Comparison of ENCODE assay signal across 9 mouse cellular contexts in genomic region chr2:73263794-73264610, GRCm38 (mm10). TPM values are rescaled to one million over a fixed set of nuclear protein-coding genes. Genes with fewer than 3 reads are reported as not detected.
DNase-seq lines count a peak whose midpoint lies in the region; ATAC-seq and TF ChIP-seq lines count a peak whose summit lies in the region.
"Had no signal": no experiment of that assay in that cellular context is flagged by ENCODE, and none has a peak within 500 bp of the region (broad histone marks: within the 10 kb centered on the region; RNA-seq: fewer than 3 reads in every experiment).

No protein-coding gene starts in this region.

- H3K36me3 ChIP-seq in forebrain, embryonic 11.5 days (ENCODE audit: control insufficient read depth, insufficient read depth, low read length), result no peaks in the 10 kb centered on the region
- no peaks in the 10 kb centered on the region for H3K36me3 ChIP-seq in limb, embryonic 10.5 days
- no peaks in the 10 kb centered on the region for H3K36me3 ChIP-seq in neural tube, embryonic 15.5 days

- H3K4me3 ChIP-seq in forebrain, embryonic 11.5 days (ENCODE audit: low read depth, low read length), result peak overlapping the region; percentile 30
- H3K4me3 ChIP-seq in limb, embryonic 10.5 days, result peak overlapping the region; percentile 57
- peak overlapping the region; percentile 31 for H3K4me3 ChIP-seq in neural tube, embryonic 15.5 days (replicated peaks)
- H3K4me3 ChIP-seq in left cerebral cortex, adult 2 months, result no peak overlapping the region

- H3K4me1 ChIP-seq in forebrain, embryonic 11.5 days (replicated peaks; ENCODE audit: control insufficient read depth, insufficient read depth, low read length), result peaks cover 11% of the 10 kb centered on the region
- peaks cover 39% of the 10 kb centered on the region for H3K4me1 ChIP-seq in limb, embryonic 10.5 days
- H3K4me1 ChIP-seq in neural tube, embryonic 15.5 days, result peaks cover 10% of the 10 kb centered on the region

- intact Hi-C loops in left cerebral cortex, postnatal 25 days (cut with DNase I), result no loop called here
- intact Hi-C loops in left cerebral cortex, adult 2 months (cut with DNase I), result no loop called here

- peaks cover 62% of the 10 kb centered on the region for H3K27me3 ChIP-seq in forebrain, embryonic 11.5 days (ENCODE audit: control insufficient read depth, insufficient read depth, low read length)
- peaks cover 75% of the 10 kb centered on the region for H3K27me3 ChIP-seq in limb, embryonic 10.5 days (ENCODE audit: low read depth, poor library complexity, severe bottlenecking)
- peaks cover 69% of the 10 kb centered on the region for H3K27me3 ChIP-seq in neural tube, embryonic 15.5 days (replicated peaks)

- peak; percentile 48 for DNase-seq in kidney, postnatal 10 days
- DNase-seq in kidney, adult 9 months, result no peak
- DNase-seq in forebrain, embryonic 11.5 days (ENCODE audit: low spot score), result peak; percentile 68
- peak; percentile 72 for DNase-seq in limb, embryonic 10.5 days (ENCODE audit: low spot score)
- DNase-seq in left cerebral cortex, postnatal 25 days (ENCODE audit: low spot score in 2 of 2), result no peak
- no peak for DNase-seq in left cerebral cortex, adult 11 months (ENCODE audit: low spot score)
- DNase-seq in left cerebral cortex, adult 2 months (ENCODE audit: extremely low spot score in 1 of 2, low spot score in 2 of 2), result no peak

- peak; percentile 51; the same call in 1 of the 2 replicates for ATAC-seq in forebrain, embryonic 11.5 days (replicated peaks; ENCODE audit: low FRiP score)
- no peak; the same call in 1 of the 2 replicates for ATAC-seq in neural tube, embryonic 15.5 days (ENCODE audit: low FRiP score)

- no peak for TF ChIP-seq CTCF in left cerebral cortex, adult 2 months (IDR thresholded peaks at IDR 0.05)

- 1% methylated on average over 38 of the region's 38 CpGs for WGBS in forebrain, embryonic 11.5 days
- under 1% methylated on average over 38 of the region's 38 CpGs for WGBS in limb, embryonic 10.5 days
- 2% methylated on average over 38 of the region's 38 CpGs for WGBS in neural tube, embryonic 15.5 days

- peak overlapping the region; percentile 63 for H3K4me2 ChIP-seq in forebrain, embryonic 11.5 days (ENCODE audit: low read depth, low read length, severe bottlenecking)
- peak overlapping the region; percentile 54 for H3K4me2 ChIP-seq in neural tube, embryonic 15.5 days

- H3K9ac ChIP-seq in forebrain, embryonic 11.5 days (ENCODE audit: low read length), result peak overlapping the region; percentile 33
- no peak overlapping the region for H3K9ac ChIP-seq in neural tube, embryonic 15.5 days (replicated peaks)

- H3K9me3 ChIP-seq in forebrain, embryonic 11.5 days (ENCODE audit: control insufficient read depth, low read length), result no peaks in the 10 kb centered on the region
- no peaks in the 10 kb centered on the region for H3K9me3 ChIP-seq in limb, embryonic 10.5 days (replicated peaks)
- no peaks in the 10 kb centered on the region for H3K9me3 ChIP-seq in neural tube, embryonic 15.5 days (replicated peaks)

- H3K27ac ChIP-seq in forebrain, embryonic 11.5 days (ENCODE audit: low read depth, low read length), result no peak overlapping the region
- peak overlapping the region; percentile 78 for H3K27ac ChIP-seq in limb, embryonic 10.5 days
- no peak overlapping the region for H3K27ac ChIP-seq in neural tube, embryonic 15.5 days (replicated peaks)
- H3K27ac ChIP-seq in left cerebral cortex, adult 2 months, result no peak overlapping the region

RNA-seq across cellular contexts. Expression of gene Sp9, which starts 7.7 kb away (rescaled TPM):
- 5.5 and 8.2 TPM in 2 replicates for polyA plus RNA-seq in forebrain, embryonic 11.5 days (2014; fragmentation: Nextera tagmentation; extraction: Ambion mirVana)
- polyA plus RNA-seq in limb, embryonic 10.5 days (2016; fragmentation: Nextera tagmentation; extraction: Ambion mirVana), result 0.19 and 0.36 TPM in 2 replicates
- 1.1 and 1.4 TPM in 2 replicates for polyA plus RNA-seq in neural tube, embryonic 15.5 days (2015; fragmentation: Nextera tagmentation; extraction: Ambion mirVana)
- total RNA-seq in left cerebral cortex, postnatal 25 days (2021), result 1 to 10 TPM; 2.5 to 4.1 TPM
- 1 to 10 TPM; 2.7 to 4.0 TPM for total RNA-seq in left cerebral cortex, adult 2 months (2021)
- total RNA-seq: gastrocnemius, postnatal 4 days had no signal

RNA-seq across cellular contexts. Expression of gene Ola1, which starts 45.3 kb away (rescaled TPM):
- polyA plus RNA-seq in forebrain, embryonic 11.5 days (2014; fragmentation: Nextera tagmentation; extraction: Ambion mirVana), result 99.8 and 110 TPM in 2 replicates
- polyA plus RNA-seq in limb, embryonic 10.5 days (2016; fragmentation: Nextera tagmentation; extraction: Ambion mirVana), result 107 and 112 TPM in 2 replicates
- polyA plus RNA-seq in neural tube, embryonic 15.5 days (2015; fragmentation: Nextera tagmentation; extraction: Ambion mirVana), result 111 and 117 TPM in 2 replicates
- 100 to 1,000 TPM in 1 of 2 experiments, 10 to 100 TPM in 1; 97.8 to 103 TPM for total RNA-seq in left cerebral cortex, postnatal 25 days (2021)
- total RNA-seq in left cerebral cortex, adult 2 months (2021), result 100 to 1,000 TPM in 1 of 2 experiments, 10 to 100 TPM in 1; 96.9 to 102 TPM

RNA-seq across cellular contexts. Expression of gene Scrn3, which starts 48.4 kb away (rescaled TPM):
- polyA plus RNA-seq in forebrain, embryonic 11.5 days (2014; fragmentation: Nextera tagmentation; extraction: Ambion mirVana), result 11.7 and 14.0 TPM in 2 replicates
- polyA plus RNA-seq in limb, embryonic 10.5 days (2016; fragmentation: Nextera tagmentation; extraction: Ambion mirVana), result 14.7 and 16.5 TPM in 2 replicates
- polyA plus RNA-seq in neural tube, embryonic 15.5 days (2015; fragmentation: Nextera tagmentation; extraction: Ambion mirVana), result 9.8 TPM in 2 replicates
- total RNA-seq in left cerebral cortex, postnatal 25 days (2021), result 10 to 100 TPM; 13.3 to 17.5 TPM
- 10 to 100 TPM; 17.8 to 19.5 TPM for total RNA-seq in left cerebral cortex, adult 2 months (2021)

RNA-seq across cellular contexts. Expression of gene Cir1, which starts 48.5 kb away (rescaled TPM):
- 18.2 and 18.6 TPM in 2 replicates for polyA plus RNA-seq in forebrain, embryonic 11.5 days (2014; fragmentation: Nextera tagmentation; extraction: Ambion mirVana)
- 12.2 and 14.3 TPM in 2 replicates for polyA plus RNA-seq in limb, embryonic 10.5 days (2016; fragmentation: Nextera tagmentation; extraction: Ambion mirVana)
- 23.1 and 26.9 TPM in 2 replicates for polyA plus RNA-seq in neural tube, embryonic 15.5 days (2015; fragmentation: Nextera tagmentation; extraction: Ambion mirVana)
- 10 to 100 TPM; 26.4 to 28.6 TPM for total RNA-seq in left cerebral cortex, postnatal 25 days (2021)
- 10 to 100 TPM; 26.3 to 27.1 TPM for total RNA-seq in left cerebral cortex, adult 2 months (2021)

Comparison
In these comparisons a context has a peak if more than half of its experiments do, and no peak if none do; other contexts are left out.
1. DNase-seq: peak in kidney, postnatal 10 days (single experiment), forebrain, embryonic 11.5 days (single experiment) and limb, embryonic 10.5 days (single experiment); none in kidney, adult 9 months (single experiment), left cerebral cortex, postnatal 25 days (0 of 2), left cerebral cortex, adult 11 months (single experiment) and left cerebral cortex, adult 2 months (0 of 2).